Mouse (Mus musculus): ENCODE results near the gene Ndufs1.

The Ndufs1 gene

GRCm38 (mm10) chr1:63115540-63115939 lies 61.1 kb downstream of the Ndufs1 start:
- DNase-seq (ENCODE audit: low spot score), result no peak

- no peak for DNase-seq (ENCODE audit: low spot score)
These were observed 61.5 kb downstream of the Ndufs1 start for GRCm38 (mm10) chr1:63115096-63115495.

- DNase-seq (ENCODE audit: low spot score), result peak; percentile 59
These were observed 62.4 kb downstream of the Ndufs1 start, which contains the start of gene Ino80d for GRCm38 (mm10) chr1:63114136-63114781. Ino80d (minus strand) TSS chr1:63114667.

- peak; percentile 66 for DNase-seq (ENCODE audit: low spot score)
These were observed 63.1 kb downstream of the Ndufs1 start for GRCm38 (mm10) chr1:63113274-63114135.

- DNase-seq (ENCODE audit: low spot score), result peak; percentile 24
These were observed 63.8 kb downstream of the Ndufs1 start for GRCm38 (mm10) chr1:63112865-63113261.

- no peak for DNase-seq (ENCODE audit: low spot score)
These were observed 64.3 kb downstream of the Ndufs1 start for GRCm38 (mm10) chr1:63112151-63112864.

GRCm38 (mm10) chr1:63110536-63111285 lies 65.9 kb downstream of the Ndufs1 start:
- DNase-seq (ENCODE audit: low spot score), result no peak

- DNase-seq (ENCODE audit: low spot score), result no peak
These were observed 68.9 kb downstream of the Ndufs1 start for GRCm38 (mm10) chr1:63107614-63108327.

GRCm38 (mm10) chr1:63102758-63103451 lies 73.7 kb downstream of the Ndufs1 start:
- no peak for DNase-seq (ENCODE audit: low spot score)

GRCm38 (mm10) chr1:63100196-63100595 lies 76.4 kb downstream of the Ndufs1 start:
- DNase-seq (ENCODE audit: low spot score), result no peak

- DNase-seq (ENCODE audit: low spot score), result no peak
These were observed 77.8 kb downstream of the Ndufs1 start for GRCm38 (mm10) chr1:63098831-63099230.

GRCm38 (mm10) chr1:63096071-63096470 lies 80.6 kb downstream of the Ndufs1 start:
- no peak for DNase-seq (ENCODE audit: low spot score)

Measured in urinary bladder, postnatal 25 days (tissue).